Mouse (Mus musculus): Measurements from ENCODE around the gene Mecp2. TPM values are rescaled to one million over a fixed set of nuclear protein-coding genes. Genes with fewer than 3 reads are reported as not detected.

Gene Mecp2
- polyA plus RNA-seq, 1 experiment from 2014 or later = 14.9 TPM

DNA sequence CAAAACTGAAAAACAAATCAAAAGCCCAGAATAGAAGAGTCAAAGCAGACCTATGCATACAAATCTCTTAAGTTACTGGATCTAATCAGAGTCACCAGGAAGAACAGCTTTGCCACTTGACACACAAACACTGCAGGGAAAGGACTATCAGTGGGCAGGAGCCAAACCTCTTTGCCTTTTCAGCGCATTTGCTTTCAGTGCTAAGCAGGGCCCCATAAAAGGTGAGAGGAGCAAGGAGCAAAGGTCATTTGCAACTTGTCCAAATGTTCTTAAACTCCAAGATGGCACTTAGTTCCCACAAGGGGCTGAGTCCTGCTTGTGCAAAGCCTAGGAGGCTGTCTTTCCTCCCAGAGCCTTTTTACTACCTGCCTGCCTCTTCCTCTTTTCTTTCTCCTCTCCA is 105.2 kb downstream of the Mecp2 start:
- Histone ChIP-seq H3K9me3 (ENCODE audit: control insufficient read depth, low read length) (no peaks in the 10 kb centered on the region), H3K4me1 (replicated peaks; ENCODE audit: control insufficient read depth, insufficient read depth, low read length) (no peaks in the 10 kb centered on the region), H3K27ac (ENCODE audit: low read length) (no peak overlapping the region), H3K4me3 (replicated peaks; ENCODE audit: low read length) (no peak overlapping the region), H3K36me3 (ENCODE audit: control insufficient read depth, insufficient read depth) (no peaks in the 10 kb centered on the region), H3K9ac (replicated peaks; ENCODE audit: low read depth, low read length) (no peak overlapping the region), H3K27me3 (replicated peaks; ENCODE audit: control insufficient read depth, insufficient read depth, low read length) (no peaks in the 10 kb centered on the region), H3K4me2 (ENCODE audit: low read length) (no peak overlapping the region)
- ATAC-seq = no peak
- WGBS = 87% methylated on average over 1 of the region's 1 CpGs

DNA sequence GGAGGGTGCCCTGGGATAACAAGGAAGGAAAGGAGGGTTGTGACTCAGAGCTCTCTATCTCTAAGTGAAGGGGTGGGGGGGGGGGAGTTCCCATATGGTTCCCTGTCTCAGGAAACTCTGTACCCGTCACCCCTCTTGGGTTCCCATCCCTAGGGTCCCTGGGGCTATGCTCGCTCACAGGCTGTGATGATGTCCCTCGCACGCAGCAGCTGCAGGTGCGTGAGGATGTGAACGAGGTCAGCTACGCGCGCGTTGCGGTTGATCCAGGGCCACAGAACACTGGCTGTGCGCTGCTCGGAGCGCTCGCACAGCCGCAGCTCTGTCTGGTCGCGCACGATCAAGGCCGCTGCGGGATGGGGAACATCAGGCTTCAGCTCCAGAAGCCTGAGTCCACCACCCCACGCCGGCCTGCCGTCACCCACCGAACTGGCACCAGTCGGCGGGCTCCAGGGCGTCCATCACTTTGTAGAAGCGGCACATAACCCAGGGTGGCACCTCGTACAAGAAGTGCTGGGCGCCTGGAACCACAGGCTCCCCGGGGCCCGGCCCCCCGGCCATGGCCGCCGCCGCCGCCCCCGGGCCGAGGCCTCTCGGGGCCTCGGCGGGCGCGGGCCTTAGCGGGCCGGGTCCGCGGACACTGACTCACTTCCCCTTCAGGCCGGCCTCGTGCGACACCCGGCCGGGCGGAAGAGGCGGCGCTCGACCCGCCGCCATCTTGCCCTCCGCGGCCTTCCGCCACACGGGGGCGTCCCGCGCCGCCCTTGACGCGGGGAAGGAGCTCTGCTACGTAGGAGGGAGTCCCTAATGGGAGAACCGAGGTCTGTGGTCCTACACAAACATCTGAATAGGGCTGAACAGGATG is 111.7 kb downstream of the Mecp2 start, which contains the start of gene Irak1:
Irak1 (minus strand) TSS at position 731 of the 862 bp plus-strand sequence.
- peak within 1 kb of the TSS; percentile 57 for H3K4me3 ChIP-seq (replicated peaks; ENCODE audit: low read length)
- ATAC-seq = peak; percentile 90

DNA sequence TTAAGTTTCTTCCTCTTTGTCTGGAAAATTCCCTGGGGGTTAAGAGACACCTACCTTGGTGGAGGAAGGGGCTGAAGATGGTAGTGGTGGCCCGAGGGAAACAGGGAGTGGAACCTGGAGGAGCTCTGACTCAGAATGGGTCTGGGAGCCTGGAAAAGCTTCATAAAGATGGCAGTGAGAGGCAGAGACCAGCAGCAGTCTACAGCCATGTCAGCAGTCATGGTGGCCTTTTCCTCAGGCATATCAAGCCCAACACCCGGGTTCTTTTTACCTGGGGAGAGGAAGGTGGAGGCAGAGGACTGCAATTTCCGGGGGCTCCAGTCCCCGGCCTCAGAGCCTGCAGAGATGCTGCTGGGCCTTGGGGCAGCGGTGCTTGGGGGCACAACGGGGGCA is 112.4 kb downstream of the Mecp2 start:
- WGBS = 26% methylated on average over 6 of the region's 6 CpGs
- peak overlapping the region; percentile 62 for H3K4me2 ChIP-seq (ENCODE audit: low read length)
- H3K36me3 ChIP-seq (ENCODE audit: control insufficient read depth, insufficient read depth) = no peaks in the 10 kb centered on the region
- H3K27me3 ChIP-seq (replicated peaks; ENCODE audit: control insufficient read depth, insufficient read depth, low read length) = no peaks in the 10 kb centered on the region
- peaks cover 9% of the 10 kb centered on the region for H3K4me1 ChIP-seq (replicated peaks; ENCODE audit: control insufficient read depth, insufficient read depth, low read length)
- peak overlapping the region; percentile 57 for H3K4me3 ChIP-seq (replicated peaks; ENCODE audit: low read length)
- H3K27ac ChIP-seq (ENCODE audit: low read length) = no peak overlapping the region
- no peak; the same call in 1 of the 2 replicates for ATAC-seq
- no peaks in the 10 kb centered on the region for H3K9me3 ChIP-seq (ENCODE audit: control insufficient read depth, low read length)
- H3K9ac ChIP-seq (replicated peaks; ENCODE audit: low read depth, low read length) = peak overlapping the region; percentile 86

More for the DNA sequence above, 111.7 kb downstream of the Mecp2 start, which contains the start of gene Irak1:
- Histone ChIP-seq H3K27me3 (replicated peaks; ENCODE audit: control insufficient read depth, insufficient read depth, low read length) (no peaks in the 10 kb centered on the region), H3K36me3 (ENCODE audit: control insufficient read depth, insufficient read depth) (no peaks in the 10 kb centered on the region), H3K9ac (replicated peaks; ENCODE audit: low read depth, low read length) (peak within 1 kb of the TSS; percentile 86), H3K9me3 (ENCODE audit: control insufficient read depth, low read length) (no peaks in the 10 kb centered on the region), H3K4me1 (replicated peaks; ENCODE audit: control insufficient read depth, insufficient read depth, low read length) (peaks cover 9% of the 10 kb centered on the region), H3K27ac (ENCODE audit: low read length) (peak within 1 kb of the TSS; percentile 69), H3K4me2 (ENCODE audit: low read length) (peak within 1 kb of the TSS; percentile 62)
- WGBS = 16% methylated on average over 55 of the region's 72 CpGs

DNA sequence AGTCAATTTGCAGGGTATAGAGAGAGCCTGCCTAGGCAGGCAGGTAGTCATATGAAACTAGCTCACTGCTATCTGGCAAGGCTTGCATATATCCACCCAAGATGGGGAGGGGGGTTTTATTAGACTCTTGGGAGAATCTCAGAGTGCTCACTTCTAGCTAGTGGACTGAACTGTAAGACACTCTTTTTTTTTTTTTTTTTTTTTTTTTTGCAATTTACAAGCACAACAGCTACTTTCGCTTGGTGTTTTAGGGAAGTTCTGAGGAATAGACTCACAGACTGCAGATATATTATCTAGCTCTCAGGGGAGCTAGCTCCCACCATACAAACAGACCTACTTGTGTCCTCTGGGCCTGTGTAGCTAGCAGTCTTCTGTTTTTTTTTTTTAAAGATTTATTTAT is 120.6 kb downstream of the Mecp2 start:
- no peaks in the 10 kb centered on the region for H3K9me3 ChIP-seq (ENCODE audit: control insufficient read depth, low read length)
- no peak overlapping the region for H3K4me2 ChIP-seq (ENCODE audit: low read length)
- no peak for ATAC-seq
- H3K4me3 ChIP-seq (replicated peaks; ENCODE audit: low read length) = no peak overlapping the region
- no peaks in the 10 kb centered on the region for H3K27me3 ChIP-seq (replicated peaks; ENCODE audit: control insufficient read depth, insufficient read depth, low read length)
- 89% methylated on average over 1 of the region's 1 CpGs for WGBS
- H3K4me1 ChIP-seq (replicated peaks; ENCODE audit: control insufficient read depth, insufficient read depth, low read length) = no peaks in the 10 kb centered on the region
- H3K9ac ChIP-seq (replicated peaks; ENCODE audit: low read depth, low read length) = no peak overlapping the region
- H3K36me3 ChIP-seq (ENCODE audit: control insufficient read depth, insufficient read depth) = no peaks in the 10 kb centered on the region
- H3K27ac ChIP-seq (ENCODE audit: low read length) = no peak overlapping the region

DNA sequence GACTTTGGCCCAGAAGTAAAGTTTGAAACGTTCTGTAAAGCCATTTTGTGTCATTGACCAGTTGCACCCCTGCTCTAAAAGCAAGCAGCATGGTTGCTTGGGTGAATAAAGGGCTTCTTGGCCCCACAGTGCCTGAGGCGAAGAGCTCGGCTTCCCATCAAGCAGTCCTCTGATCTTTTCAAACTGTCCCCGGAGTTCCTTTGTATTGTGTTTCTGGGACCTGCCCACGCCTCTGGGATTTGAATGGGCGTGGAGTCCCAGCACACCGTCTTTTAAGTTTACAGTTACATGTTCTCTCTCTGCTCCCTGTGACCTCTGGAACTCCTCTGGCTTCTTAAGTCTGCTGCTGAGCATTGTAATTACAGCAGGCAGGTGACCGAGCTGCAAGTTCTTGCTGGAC is 127.1 kb downstream of the Mecp2 start:
- Histone ChIP-seq H3K4me1 (replicated peaks; ENCODE audit: control insufficient read depth, insufficient read depth, low read length) (no peaks in the 10 kb centered on the region), H3K36me3 (ENCODE audit: control insufficient read depth, insufficient read depth) (no peaks in the 10 kb centered on the region), H3K9me3 (ENCODE audit: control insufficient read depth, low read length) (no peaks in the 10 kb centered on the region), H3K27ac (ENCODE audit: low read length) (no peak overlapping the region), H3K9ac (replicated peaks; ENCODE audit: low read depth, low read length) (no peak overlapping the region), H3K4me2 (ENCODE audit: low read length) (no peak overlapping the region), H3K27me3 (replicated peaks; ENCODE audit: control insufficient read depth, insufficient read depth, low read length) (no peaks in the 10 kb centered on the region), H3K4me3 (replicated peaks; ENCODE audit: low read length) (no peak overlapping the region)
- 24% methylated on average over 8 of the region's 8 CpGs for WGBS
- no peak for ATAC-seq

DNA sequence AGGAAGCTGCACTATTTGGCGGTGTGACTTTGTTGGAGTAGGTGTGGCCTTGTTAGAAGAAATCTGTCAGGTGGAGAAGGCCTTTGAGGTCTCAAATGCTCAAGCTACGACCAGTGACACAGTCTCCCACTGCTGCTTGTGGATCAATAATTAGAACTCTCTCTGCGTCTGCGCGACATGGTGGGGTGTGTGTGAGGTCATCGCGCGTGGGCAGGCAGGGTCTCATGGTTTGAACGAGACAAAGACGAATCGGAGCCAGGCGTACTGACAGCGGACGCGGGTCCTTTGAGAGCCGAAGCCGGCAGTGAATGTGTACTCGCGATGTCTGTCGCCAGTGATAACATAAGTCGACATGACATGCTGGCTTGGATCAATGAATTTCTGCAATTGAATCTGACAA is 128.8 kb downstream of the Mecp2 start:
- no peak for ATAC-seq
- no peaks in the 10 kb centered on the region for H3K36me3 ChIP-seq (ENCODE audit: control insufficient read depth, insufficient read depth)
- no peak overlapping the region for H3K27ac ChIP-seq (ENCODE audit: low read length)
- 84% methylated on average over 21 of the region's 21 CpGs for WGBS
- no peaks in the 10 kb centered on the region for H3K9me3 ChIP-seq (ENCODE audit: control insufficient read depth, low read length)
- no peak overlapping the region for H3K4me3 ChIP-seq (replicated peaks; ENCODE audit: low read length)
- no peak overlapping the region for H3K9ac ChIP-seq (replicated peaks; ENCODE audit: low read depth, low read length)
- no peaks in the 10 kb centered on the region for H3K4me1 ChIP-seq (replicated peaks; ENCODE audit: control insufficient read depth, insufficient read depth, low read length)
- H3K4me2 ChIP-seq (ENCODE audit: low read length) = no peak overlapping the region
- H3K27me3 ChIP-seq (replicated peaks; ENCODE audit: control insufficient read depth, insufficient read depth, low read length) = no peaks in the 10 kb centered on the region

DNA sequence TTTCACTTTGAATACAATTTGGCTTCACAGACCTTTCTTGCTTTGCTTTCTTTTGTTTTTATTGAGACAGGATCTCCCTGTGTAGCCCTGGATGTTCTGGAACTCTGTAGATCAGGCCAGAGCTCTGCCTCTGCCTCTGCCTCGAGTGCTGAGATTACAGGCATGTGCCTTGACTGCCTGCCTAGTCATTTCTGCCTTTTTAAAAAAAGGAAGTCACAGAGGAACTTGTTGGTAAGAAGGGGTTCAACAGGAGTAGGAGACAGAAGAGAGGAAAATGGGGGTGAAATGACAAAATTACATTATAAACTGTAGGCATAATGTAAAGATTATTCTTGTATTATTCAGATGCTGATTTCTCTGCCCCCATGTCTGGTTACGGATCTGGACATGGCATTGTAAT is 131.5 kb downstream of the Mecp2 start:
- Histone ChIP-seq H3K27me3 (replicated peaks; ENCODE audit: control insufficient read depth, insufficient read depth, low read length) (no peaks in the 10 kb centered on the region), H3K4me1 (replicated peaks; ENCODE audit: control insufficient read depth, insufficient read depth, low read length) (0 out of 2 replicates have a peak, but pooled peaks cover 3% of the 10 kb centered on the region), H3K4me3 (replicated peaks; ENCODE audit: low read length) (no peak overlapping the region), H3K9ac (replicated peaks; ENCODE audit: low read depth, low read length) (no peak overlapping the region), H3K9me3 (ENCODE audit: control insufficient read depth, low read length) (no peaks in the 10 kb centered on the region), H3K36me3 (ENCODE audit: control insufficient read depth, insufficient read depth) (no peaks in the 10 kb centered on the region), H3K4me2 (ENCODE audit: low read length) (no peak overlapping the region), H3K27ac (ENCODE audit: low read length) (no peak overlapping the region)
- ATAC-seq = no peak
- 77% methylated on average over 2 of the region's 2 CpGs for WGBS

DNA sequence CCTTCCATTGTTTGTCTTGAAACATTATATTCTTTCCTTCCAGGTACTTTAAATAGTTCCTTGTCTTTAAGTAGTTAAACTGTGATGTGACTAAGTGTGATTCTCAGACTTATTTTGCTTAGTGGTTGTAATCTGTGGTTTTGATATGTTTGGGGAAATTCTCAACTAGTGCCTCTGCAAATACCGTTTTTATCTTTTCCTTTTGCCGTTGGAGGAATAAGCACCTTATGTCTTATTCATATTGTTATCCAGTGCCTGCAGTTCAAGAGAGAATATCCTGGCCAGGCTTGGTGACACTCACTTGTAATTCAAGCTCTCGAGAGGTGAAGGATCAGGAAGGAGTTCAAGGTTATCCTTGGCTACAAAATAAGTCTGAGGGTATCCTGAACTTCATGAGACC is 134.1 kb downstream of the Mecp2 start:
- Histone ChIP-seq H3K27ac (ENCODE audit: low read length) (no peak overlapping the region), H3K4me2 (ENCODE audit: low read length) (no peak overlapping the region), H3K4me3 (replicated peaks; ENCODE audit: low read length) (no peak overlapping the region), H3K9ac (replicated peaks; ENCODE audit: low read depth, low read length) (no peak overlapping the region), H3K9me3 (ENCODE audit: control insufficient read depth, low read length) (no peaks in the 10 kb centered on the region), H3K4me1 (replicated peaks; ENCODE audit: control insufficient read depth, insufficient read depth, low read length) (0 out of 2 replicates have a peak, but pooled peaks cover 3% of the 10 kb centered on the region), H3K27me3 (replicated peaks; ENCODE audit: control insufficient read depth, insufficient read depth, low read length) (no peaks in the 10 kb centered on the region), H3K36me3 (ENCODE audit: control insufficient read depth, insufficient read depth) (no peaks in the 10 kb centered on the region)
- no peak for ATAC-seq
- 85% methylated on average over 3 of the region's 3 CpGs for WGBS

DNA sequence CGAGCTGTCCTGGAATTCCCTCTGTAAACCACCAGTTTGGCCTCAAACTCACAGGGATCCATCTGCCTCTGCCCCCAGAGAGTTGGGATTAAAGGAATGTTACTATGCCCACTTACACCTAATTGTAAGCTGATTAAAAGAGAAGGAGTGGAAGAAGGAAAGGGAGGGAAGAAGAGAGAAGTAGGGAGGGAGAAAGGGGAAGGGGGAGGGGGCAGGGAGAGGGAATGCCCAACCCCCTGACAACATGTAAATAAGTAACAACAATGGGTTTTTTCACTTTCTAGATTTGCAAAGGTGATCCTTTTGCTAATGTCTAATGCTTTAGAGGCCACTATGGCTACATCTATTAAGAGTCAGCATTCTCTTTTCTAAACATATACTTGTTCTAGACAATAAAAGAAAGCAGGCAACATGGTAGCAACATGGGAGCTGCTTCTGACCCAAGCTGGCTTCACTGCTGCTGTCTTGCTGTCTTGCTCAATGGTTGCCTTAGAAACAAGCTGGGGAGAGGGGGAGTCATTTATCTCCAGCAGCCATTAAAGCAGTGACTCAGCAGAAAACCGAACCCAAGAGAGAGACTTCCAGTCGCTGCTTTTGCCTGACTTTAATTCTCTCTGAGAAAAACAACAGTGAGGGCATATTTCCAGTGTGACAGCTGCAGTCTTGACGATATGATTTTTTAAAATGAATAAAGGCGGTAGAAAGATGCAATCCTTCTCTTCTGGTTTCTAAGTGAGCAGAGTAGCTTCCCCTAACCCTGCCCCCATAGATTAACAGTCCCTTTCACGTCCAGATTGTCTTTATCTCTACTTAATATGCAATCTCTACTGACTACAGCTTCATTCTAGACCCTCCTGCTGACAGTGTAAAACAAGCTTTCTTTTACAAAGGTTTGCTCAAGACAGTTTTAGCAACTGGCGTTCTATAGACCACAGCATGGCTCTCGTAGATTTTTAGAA is 136.0 kb downstream of the Mecp2 start:
- no peaks in the 10 kb centered on the region for H3K9me3 ChIP-seq (ENCODE audit: control insufficient read depth, low read length)

More for the DNA sequence above, 136.0 kb downstream of the Mecp2 start:
- WGBS = 25% methylated on average over 8 of the region's 8 CpGs
- peak overlapping the region; percentile 12; the same call in 1 of the 2 replicates for H3K4me2 ChIP-seq (ENCODE audit: low read length)
- peak overlapping the region; percentile 62 for H3K27ac ChIP-seq (ENCODE audit: low read length)
- H3K9ac ChIP-seq (replicated peaks; ENCODE audit: low read depth, low read length) = no peak overlapping the region
- no peak overlapping the region for H3K4me3 ChIP-seq (replicated peaks; ENCODE audit: low read length)
- peak; percentile 93 for ATAC-seq
- H3K36me3 ChIP-seq (ENCODE audit: control insufficient read depth, insufficient read depth) = no peaks in the 10 kb centered on the region
- H3K27me3 ChIP-seq (replicated peaks; ENCODE audit: control insufficient read depth, insufficient read depth, low read length) = no peaks in the 10 kb centered on the region
- H3K4me1 ChIP-seq (replicated peaks; ENCODE audit: control insufficient read depth, insufficient read depth, low read length) = 0 out of 2 replicates have a peak, but pooled peaks cover 3% of the 10 kb centered on the region

Data from forebrain, embryonic 16.5 days (tissue).